Mouse (Mus musculus): ENCODE results near the gene Adrb1.

- TF ChIP-seq CTCF (IDR thresholded peaks at IDR 0.05; ENCODE audit: extremely low read depth, insufficient read depth, low read length) (no peak), POLR2A (IDR thresholded peaks at IDR 0.05; ENCODE audit: extremely low read depth, insufficient read depth, low read length) (no peak)
These were observed 14.3 kb downstream of the Adrb1 start for GRCm38 (mm10) chr19:56736287-56736686.

Data from cortical plate, adult 2 months (tissue).